22 mouse cellular contexts compared by ENCODE assay signal in the genomic region with DNA sequence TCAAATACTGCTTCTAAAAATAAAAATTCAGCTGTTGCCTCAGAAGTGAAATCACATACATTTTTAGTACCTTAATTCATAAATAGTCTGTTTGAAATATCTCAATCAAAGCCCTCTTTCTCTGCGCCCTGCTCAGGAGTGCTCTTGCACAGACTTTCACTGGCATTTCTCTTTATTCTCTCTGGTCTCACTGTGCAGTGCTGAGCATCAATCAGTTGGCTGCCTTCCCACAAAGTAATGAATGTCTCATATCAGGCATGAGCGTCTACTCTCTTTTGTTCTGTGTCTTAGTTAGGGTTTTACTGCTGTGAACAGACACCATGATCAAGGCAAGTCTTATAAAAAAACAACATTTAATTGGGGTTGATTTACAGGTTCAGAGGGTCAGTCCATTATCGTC.
A peak's percentile ranks its signal among the peaks of the same experiment; 100 is the strongest.
DNase-seq lines count a peak whose midpoint lies in the region; ATAC-seq and TF ChIP-seq lines count a peak whose summit lies in the region.
"Had no signal": no experiment of that assay in that cellular context is flagged by ENCODE, and none has a peak within 500 bp of the region (broad histone marks: within the 10 kb centered on the region; RNA-seq: fewer than 3 reads in every experiment).

No protein-coding gene starts in this region.

- no peak overlapping the region for H3K9ac ChIP-seq in embryonic facial prominence, embryonic 14.5 days (ENCODE audit: low read depth, low read length)
- no peak overlapping the region for H3K9ac ChIP-seq in midbrain, embryonic 14.5 days (replicated peaks; ENCODE audit: low read length)
- no peak overlapping the region for H3K9ac ChIP-seq in forebrain, embryonic 12.5 days
- no peak overlapping the region for H3K9ac ChIP-seq in forebrain, postnatal 0 days
- H3K9ac ChIP-seq: heart, embryonic 13.5 days; hindbrain, embryonic 15.5 days; kidney, embryonic 15.5 days; limb, embryonic 12.5 days; lung, embryonic 15.5 days had no signal

- no peak for ATAC-seq in embryonic facial prominence, embryonic 14.5 days (ENCODE audit: low read depth)
- no peak for ATAC-seq in midbrain, embryonic 14.5 days (ENCODE audit: low FRiP score, low TSS enrichment)
- peak; percentile 89; the same call in 1 of the 2 replicates for ATAC-seq in forebrain, embryonic 12.5 days (ENCODE audit: low FRiP score)
- peak; percentile 61 for ATAC-seq in forebrain, postnatal 0 days

- no peak overlapping the region for H3K4me2 ChIP-seq in embryonic facial prominence, embryonic 14.5 days (ENCODE audit: low read depth, low read length)
- H3K4me2 ChIP-seq in midbrain, embryonic 14.5 days (ENCODE audit: low read length): no peak overlapping the region
- H3K4me2 ChIP-seq in forebrain, embryonic 12.5 days: no peak overlapping the region
- no peak overlapping the region for H3K4me2 ChIP-seq in forebrain, postnatal 0 days (ENCODE audit: low read depth)
- H3K4me2 ChIP-seq: heart, embryonic 13.5 days; hindbrain, embryonic 15.5 days; kidney, embryonic 15.5 days; limb, embryonic 12.5 days; liver, embryonic 11.5 days; lung, embryonic 15.5 days had no signal

- H3K27ac ChIP-seq in embryonic facial prominence, embryonic 14.5 days (replicated peaks; ENCODE audit: low read depth, low read length): no peak overlapping the region
- H3K27ac ChIP-seq in embryonic facial prominence, embryonic 10.5 days (replicated peaks): no peak overlapping the region
- no peak overlapping the region for H3K27ac ChIP-seq in midbrain, embryonic 14.5 days (replicated peaks; ENCODE audit: low read depth, low read length)
- H3K27ac ChIP-seq in midbrain, embryonic 10.5 days (replicated peaks): no peak overlapping the region
- 0 out of 2 replicates have a peak overlapping the region, but pooled peaks have one; percentile 42 for H3K27ac ChIP-seq in forebrain, embryonic 12.5 days
- no peak overlapping the region for H3K27ac ChIP-seq in forebrain, postnatal 0 days (ENCODE audit: low read depth, low read length)
- H3K27ac ChIP-seq: heart, embryonic 13.5 days; hindbrain, embryonic 15.5 days; kidney, embryonic 15.5 days; limb, embryonic 12.5 days; lung, embryonic 15.5 days had no signal

- no peak overlapping the region for H3K4me3 ChIP-seq in embryonic facial prominence, embryonic 14.5 days (ENCODE audit: low read depth, low read length)
- H3K4me3 ChIP-seq in embryonic facial prominence, embryonic 10.5 days: no peak overlapping the region
- no peak overlapping the region for H3K4me3 ChIP-seq in midbrain, embryonic 14.5 days (replicated peaks; ENCODE audit: low read depth, low read length)
- no peak overlapping the region for H3K4me3 ChIP-seq in midbrain, embryonic 10.5 days
- no peak overlapping the region for H3K4me3 ChIP-seq in forebrain, embryonic 12.5 days (replicated peaks)
- H3K4me3 ChIP-seq in forebrain, postnatal 0 days (ENCODE audit: low read depth, low read length): no peak overlapping the region
- H3K4me3 ChIP-seq: heart, embryonic 13.5 days; hindbrain, embryonic 15.5 days; kidney, embryonic 15.5 days; limb, embryonic 12.5 days; lung, embryonic 15.5 days had no signal

- TF ChIP-seq CTCF in forebrain, postnatal 0 days (IDR thresholded peaks at IDR 0.05; ENCODE audit: low read depth): no peak

- peak; percentile 4 for DNase-seq in embryonic facial prominence, embryonic 14.5 days (ENCODE audit: low spot score)
- DNase-seq in embryonic facial prominence, embryonic 10.5 days (ENCODE audit: low spot score): no peak
- DNase-seq in midbrain, embryonic 14.5 days: peak; percentile 37
- no peak for DNase-seq in midbrain, embryonic 10.5 days (ENCODE audit: low spot score)
- peak; percentile 18 for DNase-seq in forebrain, postnatal 0 days
- DNase-seq in ovary, postnatal 36 days (ENCODE audit: low spot score): no peak
- no peak for DNase-seq in spleen, postnatal 36 days (ENCODE audit: low spot score in 2 of 2)
- DNase-seq: adrenal gland, postnatal 10 days; cerebellum, adult 18-20 months; gastrocnemius, postnatal 10 days; heart, postnatal 10 days; kidney, adult 18-20 months; kidney, postnatal 25 days; thymus, postnatal 4 days had no signal

- H3K9me3 ChIP-seq in embryonic facial prominence, embryonic 14.5 days (ENCODE audit: control insufficient read depth, low read length): no peaks in the 10 kb centered on the region
- no peaks in the 10 kb centered on the region for H3K9me3 ChIP-seq in embryonic facial prominence, embryonic 10.5 days
- H3K9me3 ChIP-seq in midbrain, embryonic 14.5 days (ENCODE audit: control insufficient read depth, low read length): no peaks in the 10 kb centered on the region
- no peaks in the 10 kb centered on the region for H3K9me3 ChIP-seq in midbrain, embryonic 10.5 days (replicated peaks)
- no peaks in the 10 kb centered on the region for H3K9me3 ChIP-seq in forebrain, embryonic 12.5 days
- no peaks in the 10 kb centered on the region for H3K9me3 ChIP-seq in forebrain, postnatal 0 days (ENCODE audit: low read length)
- H3K9me3 ChIP-seq: heart, embryonic 13.5 days; hindbrain, embryonic 15.5 days; kidney, embryonic 15.5 days; limb, embryonic 12.5 days; lung, embryonic 15.5 days had no signal

- no peaks in the 10 kb centered on the region for H3K4me1 ChIP-seq in embryonic facial prominence, embryonic 14.5 days (ENCODE audit: control insufficient read depth, insufficient read depth, low read length)
- no peaks in the 10 kb centered on the region for H3K4me1 ChIP-seq in embryonic facial prominence, embryonic 10.5 days
- H3K4me1 ChIP-seq in midbrain, embryonic 14.5 days (ENCODE audit: control insufficient read depth, insufficient read depth, low read length): no peaks in the 10 kb centered on the region
- H3K4me1 ChIP-seq in midbrain, embryonic 10.5 days: no peaks in the 10 kb centered on the region
- no peaks in the 10 kb centered on the region for H3K4me1 ChIP-seq in forebrain, embryonic 12.5 days
- H3K4me1 ChIP-seq in forebrain, postnatal 0 days (ENCODE audit: insufficient read depth): no peaks in the 10 kb centered on the region
- H3K4me1 ChIP-seq: heart, embryonic 13.5 days; hindbrain, embryonic 15.5 days; kidney, embryonic 15.5 days; limb, embryonic 12.5 days; lung, embryonic 15.5 days had no signal

- H3K36me3 ChIP-seq in embryonic facial prominence, embryonic 14.5 days (ENCODE audit: control insufficient read depth, insufficient read depth, low read length): no peaks in the 10 kb centered on the region
- H3K36me3 ChIP-seq in embryonic facial prominence, embryonic 10.5 days (replicated peaks): no peaks in the 10 kb centered on the region
- H3K36me3 ChIP-seq in midbrain, embryonic 14.5 days (ENCODE audit: control insufficient read depth, insufficient read depth, low read length): no peaks in the 10 kb centered on the region
- no peaks in the 10 kb centered on the region for H3K36me3 ChIP-seq in midbrain, embryonic 10.5 days
- H3K36me3 ChIP-seq in forebrain, embryonic 12.5 days (replicated peaks): no peaks in the 10 kb centered on the region
- H3K36me3 ChIP-seq in forebrain, postnatal 0 days (ENCODE audit: insufficient read depth): no peaks in the 10 kb centered on the region
- H3K36me3 ChIP-seq: heart, embryonic 13.5 days; hindbrain, embryonic 15.5 days; kidney, embryonic 15.5 days; limb, embryonic 12.5 days; lung, embryonic 15.5 days had no signal

- 73% methylated on average over 3 of the region's 3 CpGs for WGBS in embryonic facial prominence, embryonic 14.5 days
- WGBS in embryonic facial prominence, embryonic 10.5 days: 86% methylated on average over 3 of the region's 3 CpGs
- 69% methylated on average over 3 of the region's 3 CpGs for WGBS in midbrain, embryonic 14.5 days
- WGBS in midbrain, embryonic 10.5 days: 82% methylated on average over 3 of the region's 3 CpGs
- 58% methylated on average over 3 of the region's 3 CpGs for WGBS in forebrain, embryonic 12.5 days
- WGBS in forebrain, postnatal 0 days: 26% methylated on average over 3 of the region's 3 CpGs

- no peaks in the 10 kb centered on the region for H3K27me3 ChIP-seq in embryonic facial prominence, embryonic 14.5 days (replicated peaks; ENCODE audit: control insufficient read depth, insufficient read depth, low read length)
- no peaks in the 10 kb centered on the region for H3K27me3 ChIP-seq in embryonic facial prominence, embryonic 10.5 days (replicated peaks; ENCODE audit: low read depth, poor library complexity, severe bottlenecking)
- no peaks in the 10 kb centered on the region for H3K27me3 ChIP-seq in midbrain, embryonic 14.5 days (ENCODE audit: control insufficient read depth, insufficient read depth, low read length)
- no peaks in the 10 kb centered on the region for H3K27me3 ChIP-seq in midbrain, embryonic 10.5 days (ENCODE audit: low read depth, poor library complexity, severe bottlenecking)
- H3K27me3 ChIP-seq in forebrain, embryonic 12.5 days: no peaks in the 10 kb centered on the region
- H3K27me3 ChIP-seq in forebrain, postnatal 0 days (ENCODE audit: insufficient read depth, low read length): no peaks in the 10 kb centered on the region
- H3K27me3 ChIP-seq: CH12.LX; heart, embryonic 13.5 days; hindbrain, embryonic 15.5 days; kidney, embryonic 15.5 days; limb, embryonic 12.5 days; lung, embryonic 15.5 days had no signal

Comparison
In these comparisons a context has a peak if more than half of its experiments do, and no peak if none do; other contexts are left out.
1. DNase-seq: peak in embryonic facial prominence, embryonic 14.5 days (single experiment), midbrain, embryonic 14.5 days (single experiment) and forebrain, postnatal 0 days (single experiment); none in embryonic facial prominence, embryonic 10.5 days (single experiment), midbrain, embryonic 10.5 days (single experiment), ovary, postnatal 36 days (single experiment) and spleen, postnatal 36 days (0 of 2).
2. ATAC-seq: peak in forebrain, embryonic 12.5 days (single experiment) and forebrain, postnatal 0 days (single experiment); none in embryonic facial prominence, embryonic 14.5 days (single experiment) and midbrain, embryonic 14.5 days (single experiment).